Comparison of ENCODE assay signal across 8 mouse cellular contexts in genomic region chr5:23615586-23616269, GRCm38 (mm10).
DNase-seq lines count a peak whose midpoint lies in the region; ATAC-seq and TF ChIP-seq lines count a peak whose summit lies in the region.

No protein-coding gene starts in this region.

- peak; percentile 29; the same call in 1 of the 2 replicates for TF ChIP-seq EP300 in CH12.LX (IDR thresholded peaks at IDR 0.05; ENCODE audit: low read length)
- TF ChIP-seq EP300 in heart, postnatal 0 days (IDR thresholded peaks at IDR 0.05; ENCODE audit: low read depth) = no peak

- H3K4me1 ChIP-seq in CH12.LX (ENCODE audit: control insufficient read depth in 1 of 2, insufficient read depth in 2 of 2) = peaks cover 2 to 37% of the 10 kb centered on the region in 2 experiments
- peaks cover 11% of the 10 kb centered on the region; the same call in 1 of the 2 replicates for H3K4me1 ChIP-seq in heart, postnatal 0 days (ENCODE audit: control insufficient read depth, insufficient read depth)

- peak overlapping the region; percentile 99 for H3K4me2 ChIP-seq in CH12.LX (ENCODE audit: insufficient read depth, low read depth, poor library complexity, severe bottlenecking)
- H3K4me2 ChIP-seq in heart, postnatal 0 days (ENCODE audit: low read depth, low read length) = peak overlapping the region; percentile 79

- no peaks in the 10 kb centered on the region for H3K27me3 ChIP-seq in CH12.LX (replicated peaks)
- H3K27me3 ChIP-seq in heart, postnatal 0 days (ENCODE audit: control insufficient read depth, insufficient read depth, low read length) = no peaks in the 10 kb centered on the region

- H3K9me3 ChIP-seq in CH12.LX (replicated peaks; ENCODE audit: low read length) = peaks cover 2% of the 10 kb centered on the region
- H3K9me3 ChIP-seq in heart, postnatal 0 days (replicated peaks; ENCODE audit: control insufficient read depth, low read length) = no peaks in the 10 kb centered on the region

- no peak for TF ChIP-seq RAD21 in CH12.LX (IDR thresholded peaks at IDR 0.05; ENCODE audit: low read depth, low read length)

- H3K9ac ChIP-seq in CH12.LX (ENCODE audit: insufficient read depth, low read depth) = peak overlapping the region; percentile 93
- peak overlapping the region; percentile 63 for H3K9ac ChIP-seq in heart, postnatal 0 days (replicated peaks; ENCODE audit: low read depth, low read length)

- peak; percentile 19; the same call in 1 of the 2 replicates for ATAC-seq in heart, postnatal 0 days (ENCODE audit: insufficient read depth, low read depth)
- peak; percentile 21; the same call in 1 of the 2 replicates for ATAC-seq in megakaryocyte, adult 5-6 weeks (ENCODE audit: poor library complexity, severe bottlenecking)

- peaks cover 18% of the 10 kb centered on the region for H3K79me2 ChIP-seq in CH12.LX (replicated peaks; ENCODE audit: control insufficient read depth, extremely low read depth, insufficient read depth, poor library complexity, severe bottlenecking)

- in situ Hi-C loops in CH12.LX (cut with MboI; ENCODE audit: low pct_ligation_motif_present, low pct_unique_long_range_greater_than_20kb, low sequenced_read_pairs) = no loop called here

- dilution Hi-C loops in CH12.LX (cut with MboI; ENCODE audit: extremely low pct_ligation_motif_present, extremely low pct_unique_long_range_greater_than_20kb, low sequenced_read_pairs) = no loop called here

- peak overlapping the region; percentile 83 for H3K4me3 ChIP-seq in gastrocnemius, adult 2 months
- peak overlapping the region; percentile 59 to 85 (median 69) for H3K4me3 ChIP-seq in CH12.LX (replicated peaks in 1 of 3; ENCODE audit: low read depth in 2 of 3, low read length in 2 of 3, poor library complexity in 1 of 3)
- peak overlapping the region; percentile 54 for H3K4me3 ChIP-seq in heart, postnatal 0 days (ENCODE audit: low read depth, low read length)

- H3K36me3 ChIP-seq in CH12.LX (replicated peaks in 1 of 2; ENCODE audit: control insufficient read depth in 1 of 2, insufficient read depth in 1 of 2, low read length in 1 of 2) = peaks cover 0 to 17% of the 10 kb centered on the region in 2 experiments
- no peaks in the 10 kb centered on the region for H3K36me3 ChIP-seq in heart, postnatal 0 days (replicated peaks; ENCODE audit: control insufficient read depth, insufficient read depth, low read length)

- no peak for TF ChIP-seq POLR2A in CH12.LX (IDR thresholded peaks at IDR 0.05; ENCODE audit: low read depth, low read length)

- intact Hi-C loops in gastrocnemius, adult 2 months (cut with DNase I) = no loop called here
- intact Hi-C loops in gastrocnemius, postnatal 36 days (cut with DNase I) = no loop called here

- peak overlapping the region; percentile 93 for H3K27ac ChIP-seq in gastrocnemius, adult 2 months
- peak overlapping the region; percentile 68 for H3K27ac ChIP-seq in CH12.LX (ENCODE audit: insufficient read depth, low read depth)
- H3K27ac ChIP-seq in heart, postnatal 0 days (ENCODE audit: low read depth) = peak overlapping the region; percentile 99

- WGBS in heart, postnatal 0 days = 4% methylated on average over 5 of the region's 5 CpGs

- DNase-seq in gastrocnemius, adult 2 months = no peak
- DNase-seq in gastrocnemius, postnatal 36 days = no peak
- no peak for DNase-seq in CH12.LX (ENCODE audit: extremely low read depth)
- peak; percentile 18 for DNase-seq in heart, postnatal 0 days (ENCODE audit: low spot score)
- DNase-seq in yolk sac, embryonic 10.5 days (ENCODE audit: low spot score) = no peak
- DNase-seq in adrenal gland, adult 8-10 months = no peak
- no peak for DNase-seq in frontal cortex, postnatal 36 days (ENCODE audit: low spot score in 2 of 2)

- no peak for TF ChIP-seq CTCF in gastrocnemius, adult 2 months (IDR thresholded peaks at IDR 0.05)
- TF ChIP-seq CTCF in CH12.LX (conservative IDR thresholded peaks at IDR 0.05 in 1 of 2, IDR thresholded peaks at IDR 0.05 in 1 of 2; ENCODE audit: low read depth in 2 of 2, low read length in 2 of 2) = no peak
- no peak for TF ChIP-seq CTCF in heart, postnatal 0 days (IDR thresholded peaks at IDR 0.05; ENCODE audit: low read depth)

TF ChIP-seq in CH12.LX, 34 proteins besides CTCF, POLR2A, EP300 and RAD21:
- TF ChIP-seq MAFK (IDR thresholded peaks at IDR 0.05; ENCODE audit: insufficient replicate concordance, low read length) = 0 out of 2 replicates have a peak, but pooled peaks have one; percentile 36
- no peak for TF ChIP-seq ZKSCAN1 (IDR thresholded peaks at IDR 0.05; ENCODE audit: borderline replicate concordance, low read depth, low read length)
- no peak for TF ChIP-seq ZNF384 (IDR thresholded peaks at IDR 0.05; ENCODE audit: low read depth, low read length)
- no peak for TF ChIP-seq ZC3H11A (IDR thresholded peaks at IDR 0.05; ENCODE audit: low read depth, low read length)
- TF ChIP-seq E2F4 (IDR thresholded peaks at IDR 0.05; ENCODE audit: insufficient replicate concordance, low read depth, low read length) = no peak
- no peak for TF ChIP-seq ZMIZ1 (IDR thresholded peaks at IDR 0.05; ENCODE audit: low read depth, low read length)
- TF ChIP-seq NRF1 (IDR thresholded peaks at IDR 0.05; ENCODE audit: low read depth, low read length) = no peak
